Mouse (Mus musculus): Measurements from ENCODE around the gene Fbxo17.
A peak's percentile ranks its signal among the peaks of the same experiment; 100 is the strongest.

Fbxo17 gene

DNA sequence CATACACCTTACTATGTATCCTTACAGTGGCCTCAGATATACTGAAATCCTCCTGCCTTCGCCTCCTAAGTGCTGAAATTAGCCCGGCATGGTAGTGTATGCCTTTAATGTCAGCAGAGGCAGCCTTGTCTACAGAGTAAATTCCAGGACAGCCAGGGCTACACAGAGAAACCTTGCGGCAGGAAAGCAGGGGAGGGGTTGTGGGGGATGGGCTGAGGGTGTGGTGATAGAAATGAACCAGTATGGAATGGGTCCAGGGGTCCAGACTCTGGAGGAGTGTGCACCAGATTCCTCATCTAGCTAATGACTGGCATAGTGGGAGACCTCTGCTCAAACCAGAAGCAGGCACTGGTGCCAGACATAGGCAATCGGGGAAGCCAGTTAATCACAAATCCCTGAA lies 2.6 kb downstream of the Fbxo17 start:
- DNase-seq = no peak

DNA sequence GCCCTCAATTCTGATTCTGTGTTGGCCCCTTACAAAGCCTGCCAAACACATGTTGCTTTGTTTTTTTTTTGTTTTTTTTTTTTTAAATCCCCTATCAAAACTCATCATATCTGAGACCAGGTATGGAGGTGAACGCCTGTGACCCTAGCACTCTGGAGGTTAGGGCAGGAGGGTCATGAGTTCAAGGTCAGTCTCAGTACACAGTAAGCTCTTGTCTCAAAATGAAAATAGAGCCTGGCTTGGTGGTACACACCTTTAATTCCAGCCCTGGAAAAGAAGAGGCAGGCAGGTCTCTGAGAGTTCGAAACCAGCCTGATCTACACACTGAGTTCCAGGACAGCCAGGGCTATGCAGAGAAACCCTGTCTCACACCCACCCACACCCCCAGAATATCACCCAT lies 3.0 kb downstream of the Fbxo17 start:
- no peak for DNase-seq

DNA sequence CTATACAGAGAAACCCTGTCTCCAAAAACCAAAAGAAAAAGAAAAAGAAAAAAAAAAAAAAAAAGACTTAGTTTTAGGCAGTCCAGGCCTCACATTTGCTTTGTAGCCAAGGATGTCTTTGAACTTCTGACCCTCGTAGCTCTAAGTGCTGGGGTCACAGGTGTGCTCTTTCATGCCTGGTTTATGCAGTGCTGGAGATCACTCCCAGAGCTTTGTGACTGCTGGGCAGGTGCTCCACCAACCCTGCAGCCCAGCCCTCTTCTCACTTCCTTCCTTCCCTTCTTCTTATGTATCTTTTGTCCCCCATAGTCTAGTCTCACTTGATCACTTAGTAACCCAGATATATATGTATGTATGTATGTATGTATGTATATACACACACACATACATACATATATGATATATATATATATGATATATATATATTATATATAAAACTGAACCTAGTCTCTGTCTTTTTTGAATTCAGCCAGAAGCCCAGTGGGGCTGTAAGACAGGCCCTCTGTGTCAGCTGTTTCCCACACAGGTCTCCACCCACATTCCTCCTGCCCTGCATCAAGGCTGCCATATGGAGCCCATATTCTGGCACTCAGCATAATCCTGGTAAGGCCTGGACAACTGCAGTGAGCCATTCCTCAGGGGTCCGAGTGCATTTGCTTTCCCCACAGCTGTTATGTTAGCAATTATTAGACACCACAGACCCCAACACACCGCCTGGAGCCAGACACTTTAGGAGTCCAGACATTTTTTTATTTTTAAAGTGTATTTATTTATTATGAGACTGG lies 4.3 kb downstream of the Fbxo17 start:
- no peak for DNase-seq

DNA sequence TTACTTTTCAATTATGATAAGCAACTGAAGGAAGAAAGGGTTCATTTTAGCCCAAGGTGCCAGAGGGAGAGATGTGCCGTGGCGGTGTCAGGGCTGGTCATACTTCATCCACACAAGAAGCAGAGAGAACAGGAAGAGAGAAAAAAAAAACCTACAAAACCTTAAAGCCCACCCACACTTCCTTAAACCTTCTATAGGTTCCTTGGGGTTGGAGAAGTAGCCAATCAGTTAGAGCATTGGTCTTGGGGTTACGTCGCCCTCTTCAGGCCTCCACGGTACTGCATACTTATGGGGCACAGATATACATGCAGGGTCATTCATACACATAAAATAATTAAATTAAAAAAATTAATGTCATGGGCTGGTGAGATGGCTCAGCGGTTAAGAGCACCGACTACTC lies 5.5 kb downstream of the Fbxo17 start:
- no peak for DNase-seq

DNA sequence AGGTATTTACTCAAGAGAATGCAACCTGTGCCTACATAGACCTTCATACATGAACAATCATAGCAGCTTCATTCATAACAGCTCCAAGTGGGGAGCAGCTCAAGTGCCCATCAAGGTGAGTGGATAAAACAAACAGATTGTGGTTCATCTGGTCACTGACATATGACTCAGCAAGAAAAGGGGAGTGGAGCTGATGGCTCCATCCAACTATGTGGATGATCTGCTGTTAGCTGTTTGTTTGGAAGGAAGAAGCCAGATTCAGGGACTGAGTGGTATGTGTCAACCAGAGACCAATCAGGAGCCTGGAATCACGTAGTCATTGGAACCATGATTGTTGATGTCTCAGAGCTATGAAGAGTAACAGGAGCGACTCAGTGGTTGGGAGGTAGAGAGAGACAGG lies 8.0 kb downstream of the Fbxo17 start:
- no peak for DNase-seq

DNA sequence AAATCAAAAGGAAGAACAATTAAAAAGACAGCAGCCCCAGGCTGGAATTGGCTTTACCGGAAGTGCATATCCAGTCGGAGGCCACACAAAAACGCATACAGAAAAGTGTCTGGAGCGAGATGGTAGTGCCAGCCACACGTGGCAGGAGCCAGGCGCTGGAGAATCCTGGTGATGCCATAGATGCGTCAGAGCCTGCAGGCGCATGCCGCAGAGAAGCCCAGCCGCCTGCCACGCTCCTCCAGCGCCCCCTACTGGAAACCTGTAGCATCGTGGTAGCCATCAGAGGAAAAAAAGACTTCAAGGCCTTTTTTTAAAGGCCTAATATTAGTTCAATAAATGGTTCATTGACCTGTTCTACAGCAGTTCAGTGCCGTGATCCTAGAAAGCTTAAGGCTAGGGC lies 10.0 kb downstream of the Fbxo17 start:
- DNase-seq = peak; percentile 82

DNA sequence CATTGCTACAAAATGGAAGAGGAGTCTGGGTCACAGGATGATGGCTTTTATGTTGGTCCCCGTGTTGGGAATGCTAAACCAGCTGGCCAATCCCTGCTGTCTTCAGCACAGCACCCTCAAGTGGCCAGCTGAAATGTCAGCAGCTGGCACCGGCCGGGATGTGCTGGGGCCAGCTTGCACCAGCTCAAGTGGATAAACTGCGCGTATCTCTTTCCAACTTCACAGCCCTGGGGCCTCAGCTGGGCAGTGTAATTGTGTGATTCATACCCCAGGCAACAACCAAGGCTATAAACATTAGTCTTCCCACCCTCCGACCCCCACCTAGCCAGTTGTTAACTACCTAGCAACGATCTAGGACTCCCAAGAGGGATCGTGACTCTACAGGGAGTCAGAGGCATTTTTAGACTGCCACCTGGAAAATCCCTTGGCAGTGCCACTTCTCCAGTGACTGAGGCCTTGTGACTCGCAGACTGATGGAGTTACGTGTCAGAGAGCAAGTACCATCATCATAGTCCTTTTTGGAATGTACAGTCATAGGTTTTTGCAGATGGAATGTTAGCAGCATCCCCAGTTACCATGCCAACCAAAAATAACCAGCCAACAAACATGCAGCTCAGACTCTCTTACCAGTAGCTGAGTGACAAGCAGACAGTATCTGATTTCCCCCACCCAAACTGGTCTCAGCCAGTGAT lies 11.2 kb downstream of the Fbxo17 start:
- peak; percentile 84 for DNase-seq

DNA sequence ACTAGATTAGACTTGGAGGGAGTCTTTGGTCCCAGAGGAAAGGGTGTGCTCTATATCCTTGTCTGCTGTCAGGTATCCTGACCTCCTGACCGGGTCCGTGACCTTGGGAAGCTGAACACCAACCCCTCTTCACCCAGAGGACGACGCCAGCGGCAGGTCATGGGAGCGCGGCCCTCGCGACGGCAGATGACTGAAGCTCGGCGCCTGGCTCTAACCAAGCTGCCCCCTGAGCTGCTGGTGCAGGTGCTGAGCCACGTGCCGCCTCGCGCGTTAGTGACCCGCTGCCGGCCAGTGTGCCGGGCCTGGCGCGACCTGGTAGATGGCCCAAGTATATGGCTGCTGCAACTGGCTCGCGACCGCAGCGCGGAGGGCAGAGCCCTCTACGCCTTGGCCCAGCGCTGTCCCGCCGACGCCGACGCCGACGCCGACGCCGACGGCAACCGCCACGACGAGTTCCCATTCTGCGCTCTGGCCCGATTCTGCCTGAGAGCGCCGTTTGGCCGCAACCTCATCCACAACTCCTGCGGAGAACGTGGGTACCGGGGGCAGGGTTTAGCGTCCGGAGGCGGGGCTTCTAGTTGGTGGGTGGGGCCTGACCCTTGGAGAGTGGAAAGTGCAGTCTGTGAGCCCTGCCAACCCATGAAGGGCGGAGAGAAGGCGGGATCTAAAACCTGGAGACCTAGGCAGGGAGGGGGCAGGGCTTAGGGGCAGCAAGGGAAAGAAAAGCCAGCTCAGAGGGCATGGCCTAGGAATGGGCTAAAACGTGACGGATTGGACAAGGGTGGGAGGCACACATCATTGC lies 15.9 kb downstream of the Fbxo17 start:
- DNase-seq = peak; percentile 60

DNA sequence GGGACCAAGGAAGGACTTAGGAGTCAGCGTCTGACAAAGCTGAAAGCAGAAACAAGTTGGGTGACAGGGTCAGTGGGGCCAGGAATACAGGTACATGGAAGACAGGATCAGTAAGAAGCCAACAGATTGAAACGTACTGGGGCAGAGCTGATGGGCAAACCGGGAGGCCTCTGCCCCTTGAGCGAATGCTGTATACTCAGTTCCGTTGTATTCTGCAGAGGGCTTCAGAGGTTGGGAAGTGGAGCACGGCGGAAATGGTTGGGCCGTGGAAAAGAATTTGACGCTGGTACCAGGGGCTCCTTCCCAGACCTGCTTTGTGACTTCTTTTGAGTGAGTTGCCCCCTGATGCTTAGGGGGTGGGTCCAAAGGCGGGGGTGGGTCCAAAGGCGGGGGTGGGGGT lies 16.6 kb downstream of the Fbxo17 start:
- no peak for DNase-seq

DNA sequence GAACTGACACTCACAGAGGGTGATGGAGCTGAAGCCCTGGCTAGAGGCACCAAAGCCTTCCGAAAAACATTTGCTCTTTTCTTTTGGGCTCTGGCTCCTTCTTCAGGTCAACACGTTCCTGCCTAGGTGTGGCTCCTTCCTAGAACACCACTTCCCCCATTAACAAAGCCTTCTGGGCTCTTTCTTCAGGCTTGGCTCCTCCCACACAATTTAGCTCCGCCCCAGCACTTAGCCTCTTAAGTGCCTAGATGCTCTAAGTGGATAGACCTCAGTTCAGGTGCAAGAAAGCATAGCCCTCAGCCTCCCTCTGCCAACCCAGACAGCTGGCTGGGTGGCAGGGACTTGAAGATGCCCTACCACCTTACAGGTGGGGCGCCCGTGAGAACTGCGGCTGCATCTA lies 19.1 kb downstream of the Fbxo17 start:
- no peak for DNase-seq

DNA sequence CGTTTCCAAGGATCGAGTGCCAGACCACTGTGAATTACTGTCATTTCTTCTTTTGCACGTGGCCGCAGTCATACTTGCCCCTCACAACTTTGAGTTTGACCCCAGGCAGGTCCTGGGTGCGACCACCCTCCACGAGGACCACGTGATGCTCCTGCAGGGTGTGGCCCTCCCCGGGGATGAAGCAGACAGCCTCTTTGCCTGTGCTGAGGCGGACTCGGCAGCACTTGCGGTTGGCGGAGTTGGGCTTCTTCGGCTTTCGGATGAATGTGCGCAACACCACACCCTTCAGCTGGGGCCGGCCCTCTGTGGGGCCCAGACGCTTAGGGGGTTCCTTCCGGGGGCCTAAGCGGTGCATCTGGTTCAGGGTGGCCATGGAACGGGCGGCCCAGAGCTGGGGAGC lies 23.2 kb downstream of the Fbxo17 start:
- DNase-seq = no peak

DNA sequence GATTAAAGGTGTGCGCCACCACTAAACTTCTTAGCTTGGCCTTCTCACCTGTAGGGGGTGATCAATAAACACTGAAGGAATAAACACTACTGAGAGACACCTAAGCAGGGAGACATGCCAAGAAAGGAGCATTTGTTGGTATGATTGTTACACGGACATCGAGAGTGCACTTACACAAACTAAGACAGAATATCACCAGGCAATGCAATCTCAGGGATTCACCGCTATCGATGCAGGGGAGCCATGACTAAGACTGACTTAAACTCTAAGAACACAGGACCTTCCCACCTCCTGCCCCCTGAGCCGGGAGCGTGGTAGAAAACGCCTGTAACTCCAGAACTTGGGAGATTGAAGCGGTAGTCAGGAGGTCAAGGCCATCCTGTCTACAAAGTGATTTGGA lies 24.3 kb downstream of the Fbxo17 start:
- no peak for DNase-seq

DNA sequence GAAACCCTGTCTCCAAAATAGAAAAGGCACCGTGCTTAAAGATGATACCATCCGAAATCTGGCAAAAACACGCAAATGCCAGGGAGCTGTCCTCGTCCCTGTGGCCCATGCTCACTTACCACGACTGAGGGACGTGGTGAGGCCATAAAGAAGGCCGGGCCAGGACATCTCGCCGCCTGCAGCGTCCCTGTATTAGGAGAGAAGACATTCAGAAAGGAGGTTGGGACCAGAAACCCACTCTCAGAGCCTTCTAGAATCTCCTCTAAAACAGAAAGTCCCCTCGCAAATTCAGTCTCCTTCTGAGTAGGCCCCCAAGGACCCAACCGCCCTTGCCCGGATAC lies 24.7 kb downstream of the Fbxo17 start:
- no peak for DNase-seq

DNA sequence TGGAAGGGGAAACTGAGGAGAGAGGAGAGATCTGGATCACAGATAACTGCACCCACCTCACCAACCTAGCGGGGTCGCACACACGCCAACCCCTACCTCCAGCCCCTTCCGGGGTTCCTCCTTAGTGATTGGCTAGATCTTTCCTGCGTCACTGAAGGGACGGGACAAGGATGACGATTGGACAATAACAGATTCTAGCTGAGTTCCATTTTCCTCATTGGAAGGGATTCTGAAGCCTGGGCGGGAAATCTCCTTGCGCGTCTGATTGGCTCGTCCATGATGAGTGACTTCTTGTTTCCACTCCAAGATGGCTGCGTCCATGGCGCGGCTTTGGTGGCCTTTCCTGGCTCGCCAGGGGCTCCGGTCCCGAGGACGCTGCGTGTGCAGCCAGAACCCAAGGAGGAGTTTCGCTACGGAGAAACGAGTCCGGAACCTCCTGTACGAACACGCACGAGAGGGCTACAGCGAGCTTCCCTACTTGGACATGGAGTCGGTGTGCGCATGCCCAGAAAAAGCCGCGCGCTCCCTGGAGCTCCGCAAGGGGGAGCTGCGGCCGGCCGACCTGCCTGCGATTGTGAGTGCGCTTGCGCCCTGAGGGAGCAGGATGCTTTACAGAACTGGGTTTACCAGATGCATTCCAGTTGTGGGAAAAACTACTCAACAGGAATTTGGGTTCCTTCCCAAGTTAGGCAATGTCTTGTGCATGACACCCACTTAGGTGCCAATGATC lies 25.3 kb downstream of the Fbxo17 start, which contains the start of the genes Mrps12 and Sars2:
Gene Mrps12 (minus strand): TSS at position 112 of the 730 bp plus-strand sequence.
Gene Sars2 (plus strand): TSS at position 284 of the 730 bp plus-strand sequence.
- peak; percentile 98 for DNase-seq

DNA sequence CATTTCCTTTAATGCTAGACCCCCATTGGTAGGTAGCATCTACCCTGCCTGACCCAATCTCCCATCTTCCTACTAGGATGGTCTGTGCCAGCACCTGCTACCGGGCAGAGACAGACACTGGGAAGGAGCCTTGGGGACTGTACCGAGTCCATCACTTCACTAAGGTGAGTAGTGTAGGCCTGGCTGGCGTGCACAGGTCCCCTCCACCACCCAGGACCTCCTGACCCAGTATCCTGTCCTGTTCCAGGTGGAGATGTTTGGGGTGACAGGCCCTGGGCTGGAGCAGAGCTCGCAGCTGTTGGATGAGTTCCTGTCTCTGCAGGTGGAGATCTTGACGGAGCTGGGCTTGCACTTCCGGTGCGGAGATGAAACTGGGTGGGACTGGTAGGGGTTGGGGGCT lies 33.3 kb downstream of the Fbxo17 start:
- DNase-seq = no peak

DNA sequence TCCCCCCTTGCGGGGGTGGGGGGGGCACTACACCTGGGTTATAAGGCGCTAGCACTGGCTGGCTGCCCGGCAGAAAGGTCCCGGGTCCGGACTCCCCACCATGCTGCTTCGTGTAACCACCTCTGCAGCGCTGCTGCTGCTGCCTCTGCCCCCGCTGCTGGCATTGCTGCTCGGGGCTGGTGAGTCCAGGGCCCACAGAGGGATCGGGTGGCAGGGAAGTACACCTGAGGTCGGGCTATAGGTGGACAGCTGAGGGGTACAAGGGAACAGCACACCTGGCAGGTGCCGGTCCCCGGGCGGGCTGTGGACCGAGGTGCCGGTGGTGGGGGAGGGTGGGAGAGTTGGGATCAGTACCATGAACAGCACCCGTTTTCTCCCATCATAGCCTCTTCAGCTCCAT lies 39.5 kb downstream of the Fbxo17 start, which contains the start of gene Ccer2:
Gene Ccer2 (plus strand): TSS at position 96 of the 400 bp plus-strand sequence.
- no peak for DNase-seq

DNA sequence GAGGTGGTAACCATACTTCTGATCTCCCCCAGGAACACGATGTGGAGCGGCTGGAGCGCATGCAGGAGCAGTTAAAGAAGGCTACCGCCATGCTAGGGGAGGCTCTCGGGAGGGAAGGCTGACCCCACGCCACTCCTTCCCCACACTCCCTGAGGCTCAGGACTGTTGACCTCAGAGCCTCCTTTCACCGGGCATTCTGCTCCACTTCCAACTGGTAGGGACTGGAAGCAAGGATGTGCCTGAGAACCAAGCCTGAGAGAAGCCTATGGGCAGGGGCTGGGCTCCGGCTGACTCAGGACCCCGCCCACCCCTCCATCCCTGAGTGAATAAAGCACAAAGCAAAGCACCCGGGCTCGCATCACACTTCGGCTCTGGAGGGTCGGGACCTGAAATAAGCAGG lies 42.0 kb downstream of the Fbxo17 start:
- DNase-seq = no peak

DNA sequence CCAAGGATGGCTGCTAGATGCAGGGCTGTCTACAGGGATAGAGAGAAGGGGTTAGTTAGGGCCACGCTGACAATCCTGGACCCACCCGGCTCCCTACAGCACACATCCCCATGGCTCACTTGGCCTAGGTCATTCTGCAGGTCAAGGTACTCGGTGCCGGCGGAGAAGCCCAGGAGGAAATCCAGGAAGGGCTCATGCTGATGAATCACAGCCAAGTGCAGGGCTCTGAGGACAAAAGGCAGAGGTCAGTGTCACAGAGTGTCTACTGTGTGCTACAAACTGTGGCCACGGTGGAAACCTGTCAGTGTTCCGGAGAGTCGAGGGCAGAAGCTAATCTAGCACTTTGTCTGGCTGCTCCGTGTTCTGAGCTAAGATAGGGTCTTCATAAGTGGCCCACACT lies 45.3 kb downstream of the Fbxo17 start:
- no peak for DNase-seq

DNA sequence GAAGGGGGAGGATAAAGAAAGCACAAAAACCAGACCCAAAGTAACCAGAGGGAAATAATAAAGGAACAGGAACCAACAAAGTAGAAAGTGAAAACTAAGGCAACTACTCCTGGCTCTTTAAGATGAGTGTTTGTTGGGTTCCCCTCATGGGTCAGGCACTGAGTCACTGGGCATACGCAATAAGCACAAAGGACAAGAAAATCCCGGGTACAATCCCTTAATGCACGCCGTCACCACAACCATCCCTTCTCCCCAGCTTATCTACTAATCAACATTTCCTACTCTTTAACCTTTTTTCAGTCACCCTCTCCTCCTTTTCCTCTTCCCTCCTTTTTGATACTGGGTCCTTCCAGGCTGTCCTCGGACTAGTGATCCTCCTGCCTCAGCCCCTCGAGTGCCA lies 48.6 kb downstream of the Fbxo17 start:
- no peak for DNase-seq

DNA sequence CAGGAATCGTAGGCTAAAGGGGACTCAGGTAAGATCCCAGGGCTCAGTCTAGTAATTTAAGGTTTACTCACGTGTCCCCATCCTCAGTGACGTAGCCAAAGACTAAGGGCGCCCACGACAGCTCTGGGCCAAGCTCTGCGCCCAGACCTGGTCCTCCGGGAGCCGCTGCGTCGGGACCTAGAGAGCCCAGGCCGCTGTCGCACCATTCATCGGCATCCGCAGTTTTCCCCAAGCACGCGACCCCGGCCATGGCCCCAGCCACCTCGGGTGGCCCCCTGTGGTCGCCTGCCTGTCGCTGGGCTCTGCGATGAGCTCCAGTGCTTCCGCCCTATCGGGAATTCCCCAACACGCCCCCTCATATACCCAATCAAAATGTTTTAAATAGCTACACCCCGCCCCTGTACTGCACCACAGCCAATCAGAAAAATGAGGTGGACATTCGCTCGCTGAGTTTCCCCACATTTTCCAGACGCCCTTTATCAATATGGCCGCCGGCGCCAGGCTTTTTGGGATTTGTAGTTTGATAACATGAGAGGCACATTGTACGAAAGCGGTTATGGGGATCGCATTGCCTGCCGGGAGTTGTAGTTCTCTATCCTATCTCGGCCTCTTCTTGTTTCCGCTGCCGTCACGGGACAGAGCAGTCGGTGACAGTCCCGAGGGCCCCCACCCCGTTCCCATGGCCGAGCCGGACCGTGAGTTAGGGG lies 49.7 kb downstream of the Fbxo17 start, which contains the start of gene Sirt2:
Gene Sirt2 (plus strand): TSS at position 563 of the 707 bp plus-strand sequence.
- peak; percentile 99 for DNase-seq

DNA sequence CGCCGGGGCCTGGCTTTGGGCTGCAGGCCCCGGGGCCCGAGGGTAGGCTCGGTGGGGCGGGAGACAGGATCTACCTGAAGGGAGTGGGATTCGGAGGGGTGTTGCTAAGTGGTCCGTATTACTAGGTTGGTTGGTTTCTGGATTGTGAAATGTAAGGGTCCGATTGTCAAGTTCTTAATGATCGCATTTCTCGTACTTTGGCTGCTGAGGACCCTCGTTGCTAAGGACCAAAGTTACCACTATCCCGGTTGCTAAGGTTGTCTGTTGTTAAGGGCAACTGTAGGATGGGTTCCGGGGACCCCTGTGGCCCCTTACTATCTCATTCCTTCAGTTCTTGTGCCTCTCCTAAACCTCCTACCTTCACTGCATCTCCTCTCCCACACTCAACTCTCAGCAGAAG lies 50.3 kb downstream of the Fbxo17 start:
- DNase-seq = no peak

DNA sequence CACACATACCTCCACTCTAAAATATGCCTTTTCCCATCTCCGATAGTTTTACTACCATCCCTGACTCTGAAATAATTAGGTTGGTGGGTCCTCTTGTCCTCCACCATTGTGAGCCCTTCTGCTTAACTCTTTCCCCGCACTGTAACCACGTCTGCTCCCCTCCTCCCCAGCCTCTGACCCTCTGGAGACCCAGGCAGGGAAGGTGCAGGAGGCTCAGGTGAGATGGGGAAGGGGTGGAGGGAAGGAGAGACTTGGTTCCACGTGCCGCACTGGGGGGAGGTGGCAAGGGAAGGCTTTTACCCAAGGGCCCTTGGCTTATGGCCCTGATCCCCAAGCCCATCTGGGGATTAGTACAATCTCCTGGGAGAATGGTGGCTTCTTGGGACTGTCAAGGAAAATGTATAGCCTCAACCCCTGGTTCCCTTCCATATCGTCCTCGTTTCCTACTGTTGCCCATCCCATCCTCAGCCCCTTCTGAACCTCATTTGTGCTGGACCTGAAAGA lies 50.9 kb downstream of the Fbxo17 start, which contains the start of gene Nfkbib:
Gene Nfkbib (minus strand): TSS at position 51 of the 504 bp plus-strand sequence.
- DNase-seq = no peak

Measured in layer of hippocampus, adult 9-11 months (tissue).